Mouse (Mus musculus): Measurements from ENCODE around the gene Tead1.

DNA sequence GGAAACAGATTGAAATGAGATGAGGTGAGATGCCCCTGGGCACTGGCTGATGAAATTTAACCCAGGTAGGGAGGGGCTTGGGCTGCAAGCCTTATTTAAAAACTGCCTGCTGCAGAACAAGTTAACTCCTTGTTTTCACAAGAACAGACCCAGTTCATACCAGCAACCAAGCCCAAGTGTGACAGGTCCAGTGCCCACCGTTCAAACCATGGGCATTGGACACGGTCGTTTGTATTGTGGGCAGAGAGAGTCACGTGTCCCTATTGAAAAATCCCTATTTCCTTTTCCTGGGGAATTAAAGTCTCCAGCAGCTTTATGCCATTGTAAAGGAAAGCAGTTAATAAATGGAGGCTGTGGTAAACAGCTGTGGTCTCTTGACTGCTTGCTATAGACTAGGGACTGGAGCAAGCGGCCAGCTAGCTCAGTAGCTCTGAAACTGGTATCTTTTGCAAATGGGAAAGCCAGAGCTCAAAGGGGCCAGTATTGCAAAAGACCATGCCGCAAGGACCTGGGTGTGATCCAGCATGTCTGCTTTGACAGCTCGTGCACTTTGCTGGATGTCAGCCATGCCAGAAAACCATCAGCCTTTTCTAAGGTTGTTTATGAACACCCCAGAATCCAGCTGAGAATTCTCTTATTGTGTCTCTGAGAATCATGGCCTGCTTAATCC, 107.6 kb downstream of the Tead1 start:
- TF ChIP-seq CTCF (IDR thresholded peaks at IDR 0.05; ENCODE audit: insufficient read depth, low read depth, low read length) (no peak), POLR2A (IDR thresholded peaks at IDR 0.05; ENCODE audit: insufficient read depth, low read depth, low read length) (no peak)
